Mouse (Mus musculus) liver, embryonic 14.5 days (tissue): Measurements from ENCODE around the gene Slc30a2.

Source experiments
- CTCF ChIP-seq: IDR thresholded peaks from 2 replicates; pipeline ENCODE4 v1.5.1; 2016; ENCODE audit warnings: antibody characterized with exemption, low read depth, control low read depth
- EP300 ChIP-seq: IDR thresholded peaks from 2 replicates; pipeline ENCODE4 v1.6.1; 2016; ENCODE audit warnings: antibody characterized with exemption, low read depth

DNA sequence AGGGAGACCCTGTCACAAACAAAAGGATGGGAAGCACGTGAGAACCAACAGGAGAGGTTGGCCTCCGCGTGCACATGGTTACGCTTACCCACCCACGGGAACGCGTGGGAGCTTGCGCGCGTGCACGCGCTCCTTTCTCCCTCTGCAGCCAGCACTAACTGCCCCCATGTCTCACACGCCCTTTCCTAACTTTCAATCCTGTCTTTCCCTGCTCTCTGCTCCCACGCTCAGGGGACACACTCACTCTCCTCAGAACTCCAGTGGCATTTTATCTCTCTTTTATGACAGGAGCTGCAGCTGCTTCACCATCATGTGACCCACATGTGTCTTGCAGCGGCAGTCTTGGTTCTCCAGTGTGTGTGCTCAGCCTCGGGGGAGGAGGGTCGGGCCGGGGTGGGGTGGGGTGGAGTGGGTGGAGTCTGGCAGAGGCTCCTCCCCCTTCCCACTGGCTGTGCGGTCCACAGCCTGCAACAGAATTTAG is 58.2 kb downstream of the Slc30a2 start:
- TF ChIP-seq CTCF (no peak), EP300 (no peak)
